In the genomic region with DNA sequence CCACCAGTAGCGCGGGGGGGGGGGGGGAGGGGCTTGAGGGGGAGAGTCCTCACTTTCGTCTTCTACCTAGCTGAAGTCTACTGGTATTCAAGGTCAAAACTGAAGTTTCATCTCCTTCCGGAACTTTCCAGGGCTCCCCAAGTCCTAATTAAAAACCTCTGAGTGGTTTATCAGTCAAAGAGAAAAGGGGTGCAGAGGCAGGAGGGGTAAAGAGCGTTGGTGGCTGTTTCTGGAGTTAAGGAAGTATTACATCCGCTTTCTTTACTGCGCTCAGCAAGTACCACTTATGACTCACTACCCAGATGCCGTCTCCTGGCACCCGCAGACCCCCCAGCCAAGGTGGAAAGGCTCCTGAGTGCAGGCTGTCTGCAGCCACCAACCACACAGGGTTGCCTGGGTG, we compare ENCODE assay signal across 8 mouse cellular contexts.
DNase-seq lines count a peak whose midpoint lies in the region; ATAC-seq and TF ChIP-seq lines count a peak whose summit lies in the region.

No protein-coding gene starts in this region.

- DNase-seq in left cerebral cortex, postnatal 25 days (ENCODE audit: low spot score in 2 of 2): peak; percentile 18 to 63
- DNase-seq in left cerebral cortex, adult 18-20 months (ENCODE audit: low spot score in 2 of 2): no peak
- no peak for DNase-seq in hindbrain, postnatal 0 days (ENCODE audit: low spot score)
- DNase-seq in spleen, adult 12 weeks (ENCODE audit: low spot score): peak; percentile 29
- DNase-seq in cerebellum, adult 8-10 months: no peak
- DNase-seq in layer of hippocampus, adult 18-20 months (ENCODE audit: low spot score in 2 of 2): no peak

- H3K27ac ChIP-seq in embryonic facial prominence, embryonic 13.5 days: no peak overlapping the region
- no peak overlapping the region for H3K27ac ChIP-seq in hindbrain, postnatal 0 days

- intact Hi-C loops in left cerebral cortex, postnatal 25 days (cut with DNase I): no loop called here

- peaks cover 38% of the 10 kb centered on the region for H3K9me3 ChIP-seq in embryonic facial prominence, embryonic 13.5 days
- H3K9me3 ChIP-seq in hindbrain, postnatal 0 days (ENCODE audit: low read length): peaks cover 12% of the 10 kb centered on the region
- peaks cover 60% of the 10 kb centered on the region for H3K9me3 ChIP-seq in megakaryocyte, embryonic 14.5 days

- peak overlapping the region; percentile 44 for H3K4me2 ChIP-seq in embryonic facial prominence, embryonic 13.5 days
- peak overlapping the region; percentile 53 for H3K4me2 ChIP-seq in hindbrain, postnatal 0 days (ENCODE audit: low read depth, low read length)

- ATAC-seq in embryonic facial prominence, embryonic 13.5 days (ENCODE audit: insufficient number of reproducible peaks, insufficient read depth, low FRiP score, low TSS enrichment, low read depth): no peak
- no peak for ATAC-seq in hindbrain, postnatal 0 days

- H3K4me3 ChIP-seq in embryonic facial prominence, embryonic 13.5 days: peak overlapping the region; percentile 28
- peak overlapping the region; percentile 14 for H3K4me3 ChIP-seq in hindbrain, postnatal 0 days (ENCODE audit: low read length)
- peak overlapping the region; percentile 89 for H3K4me3 ChIP-seq in megakaryocyte, embryonic 14.5 days (replicated peaks)

- WGBS in embryonic facial prominence, embryonic 13.5 days: 29% methylated on average over 7 of the region's 9 CpGs
- WGBS in hindbrain, postnatal 0 days: 33% methylated on average over 7 of the region's 9 CpGs

- no peaks in the 10 kb centered on the region for H3K27me3 ChIP-seq in embryonic facial prominence, embryonic 13.5 days
- no peaks in the 10 kb centered on the region for H3K27me3 ChIP-seq in hindbrain, postnatal 0 days (ENCODE audit: insufficient read depth, low read length)
- no peaks in the 10 kb centered on the region for H3K27me3 ChIP-seq in megakaryocyte, embryonic 14.5 days (replicated peaks)

- no peak for TF ChIP-seq CTCF in hindbrain, postnatal 0 days (IDR thresholded peaks at IDR 0.05; ENCODE audit: low read depth)

- H3K4me1 ChIP-seq in embryonic facial prominence, embryonic 13.5 days: peaks cover 22% of the 10 kb centered on the region
- peaks cover 11% of the 10 kb centered on the region; the same call in 1 of the 2 replicates for H3K4me1 ChIP-seq in hindbrain, postnatal 0 days (ENCODE audit: insufficient read depth, low read length)
- peaks cover 43% of the 10 kb centered on the region for H3K4me1 ChIP-seq in megakaryocyte, embryonic 14.5 days

- H3K36me3 ChIP-seq in embryonic facial prominence, embryonic 13.5 days: 0 out of 2 replicates have a peak, but pooled peaks cover 6% of the 10 kb centered on the region
- no peaks in the 10 kb centered on the region for H3K36me3 ChIP-seq in hindbrain, postnatal 0 days (ENCODE audit: insufficient read depth, low read length)
- H3K36me3 ChIP-seq in megakaryocyte, embryonic 14.5 days (replicated peaks; ENCODE audit: low read length): peaks cover 28% of the 10 kb centered on the region

- no peak overlapping the region for H3K9ac ChIP-seq in embryonic facial prominence, embryonic 13.5 days
- H3K9ac ChIP-seq in hindbrain, postnatal 0 days (replicated peaks; ENCODE audit: low read length): no peak overlapping the region

Comparison
In these comparisons a context has a peak if more than half of its experiments do, and no peak if none do; other contexts are left out.
1. DNase-seq: peak in left cerebral cortex, postnatal 25 days (2 of 2) and spleen, adult 12 weeks (single experiment); none in left cerebral cortex, adult 18-20 months (0 of 2), hindbrain, postnatal 0 days (single experiment), cerebellum, adult 8-10 months (single experiment) and layer of hippocampus, adult 18-20 months (0 of 2).
2. H3K4me3 ChIP-seq: peak in every context shown above with its lines; median percentile 89 in megakaryocyte, embryonic 14.5 days; 28 in embryonic facial prominence, embryonic 13.5 days; 14 in hindbrain, postnatal 0 days.